Mouse (Mus musculus) forebrain, embryonic 14.5 days (tissue): ENCODE results near the gene Med27. TPM values are rescaled to one million over a fixed set of nuclear protein-coding genes. Genes with fewer than 3 reads are reported as not detected.

ENCODE experiments used
- ATAC-seq: fragments of 200-750 bp; cut with Nextera tagmentation; 2 replicates; pipeline ENCODE4 v1.8.0; 2017; ENCODE audit warnings: mild to moderate bottlenecking, moderate library complexity
- DNase-seq: peaks from one replicate; pipeline ENCODE4 v3.0.0-alpha.2; 2015; ENCODE audit warnings: low spot score
- H3K27ac ChIP-seq: fragments of 300-500 bp; sonication (generic); 2 replicates; pipeline ENCODE4 v1.5.1; 2014; ENCODE audit warnings: low read depth, mild to moderate bottlenecking, control low read depth, low read length, moderate library complexity
- H3K27me3 ChIP-seq: fragments of 300-500 bp; sonication (generic); replicated peaks from 2 replicates; pipeline ENCODE4 v1.6.1; 2014; ENCODE audit warnings: low read length, control low read depth, mixed read lengths; ENCODE audit not compliant: control insufficient read depth, insufficient read depth
- H3K36me3 ChIP-seq: fragments of 300-500 bp; sonication (generic); 2 replicates; pipeline ENCODE4 v1.6.1; 2014; ENCODE audit warnings: low read length, control low read depth; ENCODE audit not compliant: control insufficient read depth, insufficient read depth
- H3K4me1 ChIP-seq: fragments of 300-500 bp; sonication (generic); 2 replicates; pipeline ENCODE4 v1.6.1; 2014; ENCODE audit warnings: antibody characterized with exemption, low read length, control low read depth; ENCODE audit not compliant: control insufficient read depth, insufficient read depth
- H3K4me2 ChIP-seq: fragments of 300-500 bp; sonication (generic); 2 replicates; pipeline ENCODE4 v1.6.1; 2014; ENCODE audit warnings: mild to moderate bottlenecking, control low read depth, low read length
- H3K4me3 ChIP-seq: fragments of 300-500 bp; sonication (generic); 2 replicates; pipeline ENCODE4 v1.5.1; 2014; ENCODE audit warnings: low read depth, low read length, control low read depth
- H3K9ac ChIP-seq: fragments of 300-500 bp; sonication (generic); 2 replicates; pipeline ENCODE4 v1.6.1; 2014; ENCODE audit warnings: mild to moderate bottlenecking, low read length, control low read depth, moderate library complexity
- H3K9me3 ChIP-seq: fragments of 300-500 bp; sonication (generic); replicated peaks from 2 replicates; pipeline ENCODE4 v1.6.1; 2016; ENCODE audit warnings: low read length, control low read depth, mixed read lengths; ENCODE audit not compliant: control insufficient read depth
- WGBS: fragments of 180-500 bp; shearing (Covaris S2); extraction: QIAGEN DNeasy Blood & Tissue Kit; methylation state at CpG from one replicate; pipeline ENCODE4 v1.1.7; 2014; 5-methylcytosine and 5-hydroxymethylcytosine counted together
- polyA plus RNA-seq: library from polyadenylated mRNA; unstranded; fragments of >200 nt; fragmentation: Nextera tagmentation; extraction: Ambion mirVana; gene quantifications from 2 replicates; pipeline ENCODE4 v1.2.1, GENCODE M21; 2014

Gene Med27
- polyA plus RNA-seq, 1 experiment from 2014 or later = 108 TPM

DNA sequence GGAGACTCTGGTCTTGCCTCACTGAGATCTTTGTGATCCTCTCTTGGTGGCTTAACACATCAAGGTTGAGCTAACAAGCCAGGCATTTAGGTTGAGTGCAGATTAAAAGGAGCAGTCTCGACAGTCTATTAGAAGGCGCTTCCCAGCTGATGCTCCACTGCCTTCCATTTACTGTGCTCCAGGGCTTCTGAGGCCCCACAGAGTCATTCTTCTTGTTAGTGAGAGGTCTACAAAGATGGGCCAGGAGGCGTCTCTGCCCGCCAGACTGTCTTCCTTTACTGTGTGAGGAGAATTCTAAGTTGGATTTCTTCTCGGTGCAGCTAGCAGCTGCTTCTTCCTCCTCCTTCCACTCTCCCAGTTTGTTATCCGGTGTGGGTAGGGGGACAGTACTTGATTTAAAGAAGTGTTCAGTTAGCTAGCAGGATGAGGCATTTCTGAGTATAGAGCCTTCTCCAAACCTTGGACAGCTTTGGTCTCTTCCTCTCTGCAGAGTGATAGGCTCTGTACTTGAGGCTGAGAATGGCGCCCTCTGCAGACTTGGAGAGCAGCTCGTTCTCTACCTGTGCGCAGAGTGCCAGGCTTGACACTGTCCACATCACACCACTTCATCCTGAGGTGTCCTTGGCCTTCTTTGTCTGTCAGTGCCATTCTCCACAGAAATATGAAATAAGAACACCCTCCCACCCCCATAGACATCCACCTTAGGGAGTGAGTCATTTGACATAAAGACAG lies 57.3 kb downstream of the Med27 start:
- H3K4me2 ChIP-seq = no peak overlapping the region
- H3K4me3 ChIP-seq = no peak overlapping the region
- ATAC-seq = no peak
- H3K27ac ChIP-seq = no peak overlapping the region
- H3K9me3 ChIP-seq = no peaks in the 10 kb centered on the region
- 53% methylated on average over 9 of the region's 9 CpGs for WGBS
- H3K9ac ChIP-seq = no peak overlapping the region
- DNase-seq = no peak
- peaks cover 21% of the 10 kb centered on the region for H3K4me1 ChIP-seq
- H3K27me3 ChIP-seq = no peaks in the 10 kb centered on the region
- H3K36me3 ChIP-seq = no peaks in the 10 kb centered on the region

DNA sequence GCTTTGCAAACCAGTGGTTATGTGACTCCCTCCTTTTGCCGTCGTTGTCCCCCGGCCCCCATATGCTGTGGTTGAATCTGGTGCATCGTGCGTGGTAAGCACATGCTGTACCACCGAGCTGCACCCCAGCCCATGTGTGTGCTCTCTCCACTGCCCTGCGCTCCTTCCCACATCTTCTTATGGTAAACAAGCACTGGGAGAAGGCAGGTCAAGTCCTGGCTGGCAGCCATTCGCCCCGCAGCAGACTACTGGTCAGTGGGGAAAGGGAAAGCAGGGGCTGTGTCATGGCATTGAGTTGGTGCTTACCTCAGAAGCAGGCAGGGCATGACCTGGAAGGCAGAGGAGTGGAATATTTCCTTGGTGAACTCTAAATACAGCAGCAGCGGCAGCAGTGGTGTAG lies 58.3 kb downstream of the Med27 start:
- H3K4me3 ChIP-seq = no peak overlapping the region
- no peaks in the 10 kb centered on the region for H3K9me3 ChIP-seq
- peaks cover 21% of the 10 kb centered on the region for H3K4me1 ChIP-seq
- H3K36me3 ChIP-seq = no peaks in the 10 kb centered on the region
- ATAC-seq = no peak
- no peak overlapping the region for H3K4me2 ChIP-seq
- WGBS = 90% methylated on average over 10 of the region's 10 CpGs
- H3K9ac ChIP-seq = no peak overlapping the region
- no peaks in the 10 kb centered on the region for H3K27me3 ChIP-seq
- DNase-seq = no peak
- H3K27ac ChIP-seq = no peak overlapping the region

DNA sequence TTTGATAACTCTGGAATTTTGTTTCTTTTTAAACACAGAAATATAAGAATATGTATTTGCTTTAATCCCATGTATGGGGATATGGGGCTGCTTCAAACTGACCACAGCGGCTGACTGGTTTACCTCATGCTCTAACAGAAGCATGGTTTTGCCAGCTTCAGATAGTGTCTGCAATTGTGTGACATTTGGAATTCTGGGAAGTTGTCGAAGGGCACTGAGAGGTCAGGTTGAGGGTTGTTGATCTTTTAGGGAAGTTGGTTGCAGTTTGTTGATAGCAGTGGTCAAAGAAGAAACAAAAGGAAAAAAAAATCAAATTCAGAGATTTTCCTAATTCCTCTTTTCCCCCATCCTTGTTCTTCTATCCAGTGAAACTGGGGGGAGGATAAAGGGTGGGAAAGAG lies 59.2 kb downstream of the Med27 start:
- 95% methylated on average over 2 of the region's 2 CpGs for WGBS
- no peaks in the 10 kb centered on the region for H3K9me3 ChIP-seq
- no peaks in the 10 kb centered on the region for H3K27me3 ChIP-seq
- no peak overlapping the region for H3K27ac ChIP-seq
- no peak for DNase-seq
- no peak overlapping the region for H3K4me2 ChIP-seq
- no peak for ATAC-seq
- H3K4me3 ChIP-seq = no peak overlapping the region
- H3K36me3 ChIP-seq = no peaks in the 10 kb centered on the region
- peaks cover 24% of the 10 kb centered on the region for H3K4me1 ChIP-seq
- H3K9ac ChIP-seq = no peak overlapping the region

DNA sequence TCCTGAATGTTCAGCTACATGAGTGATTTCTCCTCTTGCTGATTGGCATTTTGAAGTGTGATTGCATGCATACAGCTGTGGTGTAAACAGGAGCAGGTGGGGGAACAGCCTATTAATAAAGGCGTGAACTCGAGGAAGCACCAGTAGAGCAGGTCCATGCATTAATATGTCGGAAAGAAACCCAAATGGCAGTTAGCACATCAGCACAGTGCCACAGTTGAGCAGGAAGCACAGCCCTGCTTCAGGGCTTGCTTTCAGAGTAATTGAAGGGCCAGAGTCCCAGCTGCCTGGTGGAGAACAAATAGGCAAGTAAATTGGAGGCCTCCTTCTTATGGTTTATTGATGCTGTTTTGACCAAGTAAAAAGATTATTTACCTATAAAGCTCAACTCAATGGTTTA lies 60.7 kb downstream of the Med27 start:
- Histone ChIP-seq H3K4me3 (no peak overlapping the region), H3K4me2 (no peak overlapping the region), H3K27me3 (no peaks in the 10 kb centered on the region), H3K9ac (no peak overlapping the region), H3K36me3 (no peaks in the 10 kb centered on the region), H3K4me1 (peaks cover 21% of the 10 kb centered on the region), H3K27ac (peak overlapping the region; percentile 41; the same call in 1 of the 2 replicates), H3K9me3 (no peaks in the 10 kb centered on the region)
- 32% methylated on average over 3 of the region's 3 CpGs for WGBS
- ATAC-seq (peak; percentile 68), DNase-seq (peak; percentile 45)

DNA sequence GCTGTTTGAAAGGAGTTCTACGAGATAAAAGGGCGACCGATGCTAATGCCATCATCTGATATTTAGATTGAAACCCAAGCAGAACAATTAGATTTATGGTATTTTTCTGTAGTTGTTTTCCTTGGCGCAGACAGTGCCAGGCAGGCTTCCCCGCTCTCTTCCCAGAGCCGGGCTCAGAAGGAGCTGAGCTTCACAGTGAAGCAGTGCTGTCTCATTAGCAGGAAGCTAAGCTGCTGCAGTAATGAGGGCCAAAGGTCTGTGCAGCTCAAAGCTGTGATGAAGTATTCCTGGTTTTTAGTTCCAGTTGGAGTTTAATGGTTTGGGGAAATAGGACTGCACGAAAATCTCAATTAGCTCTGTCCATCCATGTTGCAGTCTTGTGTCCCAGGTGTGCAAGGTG lies 61.1 kb downstream of the Med27 start:
- Histone ChIP-seq H3K9me3 (no peaks in the 10 kb centered on the region), H3K4me1 (peaks cover 22% of the 10 kb centered on the region), H3K9ac (no peak overlapping the region), H3K4me3 (no peak overlapping the region), H3K27ac (peak overlapping the region; percentile 41; the same call in 1 of the 2 replicates), H3K27me3 (no peaks in the 10 kb centered on the region), H3K4me2 (no peak overlapping the region), H3K36me3 (no peaks in the 10 kb centered on the region)
- ATAC-seq = peak; percentile 62; the same call in 1 of the 2 replicates
- WGBS = 43% methylated on average over 7 of the region's 7 CpGs
- peak; percentile 71 for DNase-seq

DNA sequence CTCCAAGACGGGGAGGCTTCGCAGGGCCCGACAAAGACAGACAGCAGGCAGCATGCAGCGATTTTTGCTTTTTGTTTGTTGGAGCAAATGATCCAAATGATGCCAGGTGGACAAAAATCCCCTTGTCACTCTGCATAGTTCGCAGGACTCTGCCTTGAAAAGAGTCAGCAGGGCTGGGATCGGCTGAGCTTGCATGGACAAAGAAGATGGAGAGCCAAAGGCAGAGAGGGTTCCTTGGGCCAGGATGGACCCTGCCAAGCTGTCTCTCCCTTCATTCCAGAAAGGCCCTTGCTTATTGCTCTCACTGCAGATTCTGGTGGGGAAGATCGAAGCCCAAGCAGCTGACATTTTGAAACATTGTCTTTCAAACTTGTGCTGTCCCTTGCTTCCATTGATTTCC lies 64.3 kb downstream of the Med27 start:
- Histone ChIP-seq H3K9ac (no peak overlapping the region), H3K27ac (no peak overlapping the region), H3K9me3 (no peaks in the 10 kb centered on the region), H3K4me2 (no peak overlapping the region), H3K27me3 (no peaks in the 10 kb centered on the region), H3K4me3 (no peak overlapping the region), H3K4me1 (peaks cover 33% of the 10 kb centered on the region), H3K36me3 (no peaks in the 10 kb centered on the region)
- ATAC-seq (no peak), DNase-seq (no peak)
- WGBS = 75% methylated on average over 7 of the region's 7 CpGs

DNA sequence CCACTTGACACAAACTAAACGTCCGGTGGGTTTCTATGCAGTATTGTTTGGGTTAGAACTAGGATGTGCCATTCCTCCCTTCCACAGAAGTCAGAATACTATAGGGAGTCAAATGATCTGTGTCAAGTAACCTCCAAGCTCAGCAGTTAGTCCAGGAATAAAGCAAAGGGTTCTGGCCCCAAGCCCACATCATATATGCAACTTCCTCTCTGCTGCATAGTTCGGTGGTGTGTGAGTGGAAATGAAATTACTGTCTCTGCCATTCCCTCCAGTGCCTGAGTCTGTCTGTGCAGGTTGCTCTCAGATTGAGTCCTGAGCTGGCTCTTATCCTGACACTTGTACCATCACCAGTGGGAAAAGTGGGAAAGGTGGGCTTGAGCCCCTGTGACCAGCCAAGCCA lies 65.8 kb downstream of the Med27 start:
- Histone ChIP-seq H3K9ac (no peak overlapping the region), H3K9me3 (no peaks in the 10 kb centered on the region), H3K4me2 (no peak overlapping the region), H3K27me3 (no peaks in the 10 kb centered on the region), H3K27ac (no peak overlapping the region), H3K4me3 (no peak overlapping the region), H3K36me3 (no peaks in the 10 kb centered on the region), H3K4me1 (peaks cover 27% of the 10 kb centered on the region)
- ATAC-seq (no peak), DNase-seq (no peak)
- WGBS = 80% methylated on average over 3 of the region's 3 CpGs

DNA sequence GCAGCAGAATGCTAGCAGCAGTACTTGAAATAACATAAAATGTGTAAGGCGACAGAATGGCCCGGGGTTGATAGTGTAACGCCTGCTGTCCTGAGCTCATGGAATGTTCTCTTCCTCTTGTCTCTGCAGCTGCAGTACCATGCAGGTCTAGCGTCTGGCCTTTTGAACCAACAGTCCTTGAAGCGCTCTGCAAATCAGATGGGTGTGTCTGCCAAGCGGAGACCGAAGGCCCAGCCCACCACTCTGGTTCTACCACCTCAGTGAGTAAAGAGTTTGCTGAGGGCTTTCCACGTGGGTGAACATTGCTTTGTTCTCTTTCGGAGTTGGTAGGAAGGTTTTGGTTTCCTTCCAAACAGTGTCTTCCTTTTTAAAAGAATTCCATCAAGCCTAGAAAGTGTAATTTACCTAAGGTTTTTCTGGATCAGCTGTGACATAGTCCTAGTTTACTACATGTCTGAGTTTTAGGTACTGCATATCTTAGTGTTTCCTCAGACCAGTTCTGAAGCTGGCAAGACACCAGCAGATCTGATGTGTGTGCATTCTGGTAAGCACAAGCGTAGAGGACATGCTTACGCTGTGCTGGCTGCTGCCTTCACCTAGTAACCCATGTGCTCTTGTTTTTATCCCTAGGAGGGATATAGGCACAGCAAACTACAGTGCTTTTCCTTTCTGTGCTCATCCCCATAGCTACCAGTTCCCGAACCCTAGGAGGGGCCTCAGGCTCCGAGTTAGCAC lies 66.8 kb downstream of the Med27 start:
- ATAC-seq = no peak
- Histone ChIP-seq H3K4me2 (no peak overlapping the region), H3K9me3 (no peaks in the 10 kb centered on the region), H3K27me3 (no peaks in the 10 kb centered on the region), H3K9ac (no peak overlapping the region), H3K27ac (no peak overlapping the region), H3K4me3 (no peak overlapping the region), H3K36me3 (no peaks in the 10 kb centered on the region), H3K4me1 (peaks cover 20% of the 10 kb centered on the region)
- WGBS = 48% methylated on average over 13 of the region's 13 CpGs
- no peak for DNase-seq

DNA sequence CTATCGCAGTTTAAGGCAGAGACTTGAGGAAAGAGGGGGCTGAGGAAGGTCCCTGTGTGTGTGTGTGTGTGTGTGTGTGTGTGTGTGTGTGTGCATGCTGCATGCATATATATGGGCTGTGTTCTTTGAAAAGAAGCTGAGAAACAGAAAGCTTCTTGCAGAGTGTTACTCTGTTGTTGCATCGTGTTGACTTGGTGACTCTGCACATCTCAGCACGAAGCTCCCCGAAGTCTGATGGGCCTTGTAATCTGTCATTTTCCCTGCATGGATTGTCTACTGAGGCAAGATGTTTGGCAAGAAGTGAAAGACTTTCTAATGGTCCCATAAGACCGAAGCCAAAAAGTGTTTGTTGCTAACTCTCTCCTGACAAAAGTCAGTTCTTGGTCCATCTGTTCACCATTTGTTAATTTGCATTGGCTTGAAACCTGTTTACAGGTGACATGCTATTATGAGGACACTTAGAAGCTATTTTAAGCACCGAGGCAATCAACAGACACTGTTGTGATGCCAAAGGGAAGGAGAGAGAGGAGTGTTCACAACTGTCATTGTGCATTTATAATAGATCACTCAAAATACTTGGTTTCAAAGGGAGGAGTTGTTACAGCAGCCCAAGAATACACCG lies 68.3 kb downstream of the Med27 start:
- no peak overlapping the region for H3K4me3 ChIP-seq
- DNase-seq (peak; percentile 57), ATAC-seq (no peak; the same call in 1 of the 2 replicates)
- peaks cover 24% of the 10 kb centered on the region for H3K4me1 ChIP-seq
- no peak overlapping the region for H3K4me2 ChIP-seq
- WGBS = 70% methylated on average over 7 of the region's 7 CpGs
- no peak overlapping the region for H3K9ac ChIP-seq
- H3K36me3 ChIP-seq = no peaks in the 10 kb centered on the region
- no peak overlapping the region for H3K27ac ChIP-seq
- no peaks in the 10 kb centered on the region for H3K9me3 ChIP-seq
- no peaks in the 10 kb centered on the region for H3K27me3 ChIP-seq
